Mouse (Mus musculus): ENCODE measurements around the gene Gm14692. TPM values are rescaled to one million over a fixed set of nuclear protein-coding genes. Genes with fewer than 3 reads are reported as not detected.
"Not testable (repeated sequence)": the region's sequence is repeated elsewhere in the genome, so short reads cannot be mapped to it uniquely, and the experiment has no call there.

Gene Gm14692
- not detected in 2 replicates for polyA plus RNA-seq (2014; fragmentation: Nextera tagmentation; extraction: Ambion mirVana)

- not testable (repeated sequence) for ATAC-seq (replicated peaks; ENCODE audit: low FRiP score); H3K4me2 ChIP-seq (ENCODE audit: low read depth, low read length, severe bottlenecking); H3K27ac ChIP-seq (ENCODE audit: low read depth, low read length); H3K9me3 ChIP-seq (ENCODE audit: control insufficient read depth, low read length); H3K27me3 ChIP-seq (ENCODE audit: control insufficient read depth, insufficient read depth, low read length); H3K4me3 ChIP-seq (ENCODE audit: low read depth, low read length); H3K9ac ChIP-seq (ENCODE audit: low read length); H3K4me1 ChIP-seq (replicated peaks; ENCODE audit: control insufficient read depth, insufficient read depth, low read length); DNase-seq (ENCODE audit: low spot score); H3K36me3 ChIP-seq (ENCODE audit: control insufficient read depth, insufficient read depth, low read length)
- 89% methylated on average over 2 of the region's 10 CpGs for WGBS
Observed at GRCm38 (mm10) chrX:67695398-67695797, at the start of gene Gm14692. Gene Gm14692 (plus strand): TSS chrX:67695698.

DNA sequence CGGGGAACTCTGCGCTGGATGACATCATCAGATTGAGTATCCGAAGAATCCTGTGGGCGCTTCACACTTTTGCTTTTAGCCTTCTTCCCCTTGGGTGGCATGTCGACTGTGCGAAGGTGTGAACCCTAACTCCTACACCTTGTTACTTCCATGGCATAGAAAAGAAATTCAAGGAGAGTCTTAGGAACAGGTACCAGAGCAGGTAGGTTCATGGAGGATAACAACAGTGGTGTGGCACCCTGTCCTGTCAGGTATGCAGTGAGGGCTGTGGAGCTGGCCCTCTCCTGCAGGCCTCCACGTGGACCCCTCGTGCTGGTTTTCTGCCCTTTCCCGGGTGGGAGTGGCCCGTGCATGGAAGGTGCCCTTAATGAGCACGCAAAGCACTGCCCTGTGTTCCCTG lies 2.0 kb upstream of the Gm14692 start, which contains the start of gene Gm1140:
TSS of gene Gm1140 (minus strand) at position 101 of the 400 bp plus-strand sequence.
- H3K4me1 ChIP-seq (replicated peaks; ENCODE audit: control insufficient read depth, insufficient read depth, low read length) = not testable (repeated sequence)
- 71% methylated on average over 1 of the region's 11 CpGs for WGBS

More for the DNA sequence above, 2.0 kb upstream of the Gm14692 start, which contains the start of gene Gm1140:
- ATAC-seq (replicated peaks; ENCODE audit: low FRiP score); H3K4me2 ChIP-seq (ENCODE audit: low read depth, low read length, severe bottlenecking); H3K9ac ChIP-seq (ENCODE audit: low read length); H3K9me3 ChIP-seq (ENCODE audit: control insufficient read depth, low read length); H3K4me3 ChIP-seq (ENCODE audit: low read depth, low read length); H3K27ac ChIP-seq (ENCODE audit: low read depth, low read length); H3K27me3 ChIP-seq (ENCODE audit: control insufficient read depth, insufficient read depth, low read length); DNase-seq (ENCODE audit: low spot score); H3K36me3 ChIP-seq (ENCODE audit: control insufficient read depth, insufficient read depth, low read length): not testable (repeated sequence)

Other genes starting within 250 kb of the Gm14692 start
- not detected in 2 replicates for gene Gm1140, start 2.1 kb upstream of the Gm14692 start, polyA plus RNA-seq (2014; fragmentation: Nextera tagmentation; extraction: Ambion mirVana)
- gene 4933436I01Rik, start 225.8 kb downstream of the Gm14692 start, polyA plus RNA-seq (2014; fragmentation: Nextera tagmentation; extraction: Ambion mirVana) = not detected in 2 replicates

Data from forebrain, embryonic 11.5 days (tissue).